Mouse (Mus musculus) thymus, adult 2 months (tissue): ENCODE measurements around the gene Ppp3ca. TPM values are rescaled to one million over a fixed set of nuclear protein-coding genes. Genes with fewer than 3 reads are reported as not detected.

Source experiments
- DNase-seq: peaks from one replicate; pipeline ENCODE4 v3.0.0; 2021
- H3K27ac ChIP-seq: fragments of 200-500 bp; 2 replicates; pipeline ENCODE4 v1.5.1; 2012; ENCODE audit warnings: low read length, control low read depth; ENCODE audit not compliant: control insufficient read depth, insufficient read depth
- H3K27me3 ChIP-seq: fragments of 200-500 bp; 2 replicates; pipeline ENCODE4 v1.6.1; 2012; ENCODE audit warnings: mild to moderate bottlenecking, low read length, moderate library complexity, mixed read lengths; ENCODE audit not compliant: control insufficient read depth, insufficient read depth
- H3K36me3 ChIP-seq: fragments of 200-500 bp; 2 replicates; pipeline ENCODE4 v1.6.1; 2012; ENCODE audit warnings: mild to moderate bottlenecking, low read length, moderate library complexity; ENCODE audit not compliant: control insufficient read depth, insufficient read depth
- H3K4me1 ChIP-seq: fragments of 200-500 bp; replicated peaks from 2 replicates; pipeline ENCODE4 v1.6.1; 2012; ENCODE audit warnings: low read length; ENCODE audit not compliant: control insufficient read depth, insufficient read depth
- H3K4me3 ChIP-seq: fragments of 200-500 bp; 2 replicates; pipeline ENCODE4 v1.5.1; 2012; ENCODE audit warnings: mild to moderate bottlenecking, low read length, control low read depth, moderate library complexity; ENCODE audit not compliant: control insufficient read depth, insufficient read depth
- CTCF ChIP-seq: fragments of 200-500 bp; IDR thresholded peaks from 2 replicates; pipeline ENCODE4 v1.5.1; 2012; ENCODE audit warnings: mild to moderate bottlenecking, control low read depth, low read length, moderate library complexity, borderline replicate concordance; ENCODE audit not compliant: control insufficient read depth, poor library complexity, insufficient read depth; ENCODE audit errors: extremely low read depth
- POLR2A ChIP-seq: fragments of 200-500 bp; IDR thresholded peaks from 2 replicates; pipeline ENCODE4 v1.6.1; 2012; ENCODE audit warnings: mild to moderate bottlenecking, low read length, control low read depth, moderate library complexity; ENCODE audit not compliant: control insufficient read depth, poor library complexity, insufficient read depth; ENCODE audit errors: extremely low read depth
- WGBS: fragments of 180-500 bp; shearing (Covaris S2); methylation state at CpG from one replicate; pipeline ENCODE4 v1.1.7; 2018; 5-methylcytosine and 5-hydroxymethylcytosine counted together
- polyA plus RNA-seq: library from polyadenylated mRNA; depleted of rRNA; stranded (reverse); fragments of >200 nt; gene quantifications from 2 replicates; pipeline ENCODE4 v1.2.3, GENCODE M21; 2012

The Ppp3ca gene
- polyA plus RNA-seq, 1 experiment, result 5.6 TPM

GRCm38 (mm10) chr3:136818997-136819396 is 149.1 kb downstream of the Ppp3ca start:
- no peaks in the 10 kb centered on the region for H3K36me3 ChIP-seq
- H3K27ac ChIP-seq, result no peak overlapping the region
- H3K27me3 ChIP-seq, result no peaks in the 10 kb centered on the region
- TF ChIP-seq POLR2A, result no peak
- TF ChIP-seq CTCF, result no peak
- H3K4me1 ChIP-seq, result no peaks in the 10 kb centered on the region
- 91% methylated on average over 5 of the region's 5 CpGs for WGBS
- DNase-seq, result no peak
- H3K4me3 ChIP-seq, result no peak overlapping the region

DNA sequence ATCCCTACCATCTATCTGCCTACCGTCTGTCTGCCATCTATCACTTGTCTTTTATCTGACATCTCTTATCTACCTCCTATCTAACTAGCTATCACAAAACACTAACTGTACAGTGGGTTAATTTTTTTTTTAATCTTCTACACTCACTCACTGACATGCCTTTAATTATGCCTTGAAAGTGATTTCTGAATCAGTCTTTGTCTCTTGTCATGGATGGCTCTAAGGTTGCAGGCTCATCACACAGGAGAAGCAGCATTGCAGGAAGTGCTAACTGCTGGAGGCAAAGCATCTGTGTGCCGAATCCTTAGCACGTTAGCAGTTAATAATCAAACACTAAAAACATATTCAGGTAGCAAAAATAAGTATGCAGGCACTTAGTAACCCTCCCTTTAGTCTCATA is 151.1 kb downstream of the Ppp3ca start:
- no peak for DNase-seq
- H3K36me3 ChIP-seq, result no peaks in the 10 kb centered on the region
- H3K4me1 ChIP-seq, result no peaks in the 10 kb centered on the region
- no peak overlapping the region for H3K27ac ChIP-seq
- H3K27me3 ChIP-seq, result no peaks in the 10 kb centered on the region
- WGBS, result 76% methylated on average over 3 of the region's 3 CpGs
- no peak overlapping the region for H3K4me3 ChIP-seq
- no peak for TF ChIP-seq CTCF
- no peak for TF ChIP-seq POLR2A

DNA sequence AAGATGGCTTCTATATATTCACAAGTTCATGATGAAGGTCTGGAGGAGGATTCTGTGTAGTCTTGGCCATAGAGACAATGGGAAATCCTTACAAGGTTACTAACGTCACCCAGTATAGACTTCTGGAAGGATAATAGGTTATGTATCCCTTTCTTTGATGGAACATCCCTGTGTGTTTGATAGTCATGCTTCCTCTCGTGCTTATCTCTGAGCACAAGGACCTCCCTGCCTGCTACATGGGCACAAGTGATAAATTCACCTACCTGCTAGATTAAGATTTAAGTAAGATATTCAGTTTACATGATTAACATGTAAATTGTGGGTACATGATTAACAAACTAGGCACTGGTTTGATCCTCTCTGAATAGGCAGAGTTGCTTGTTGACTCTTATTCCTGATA is 152.1 kb downstream of the Ppp3ca start:
- no peaks in the 10 kb centered on the region for H3K36me3 ChIP-seq
- no peak for DNase-seq
- TF ChIP-seq POLR2A, result no peak
- no peak for TF ChIP-seq CTCF
- H3K4me1 ChIP-seq, result no peaks in the 10 kb centered on the region
- no peak overlapping the region for H3K27ac ChIP-seq
- WGBS, result 94% methylated on average over 2 of the region's 2 CpGs
- no peaks in the 10 kb centered on the region for H3K27me3 ChIP-seq
- no peak overlapping the region for H3K4me3 ChIP-seq

DNA sequence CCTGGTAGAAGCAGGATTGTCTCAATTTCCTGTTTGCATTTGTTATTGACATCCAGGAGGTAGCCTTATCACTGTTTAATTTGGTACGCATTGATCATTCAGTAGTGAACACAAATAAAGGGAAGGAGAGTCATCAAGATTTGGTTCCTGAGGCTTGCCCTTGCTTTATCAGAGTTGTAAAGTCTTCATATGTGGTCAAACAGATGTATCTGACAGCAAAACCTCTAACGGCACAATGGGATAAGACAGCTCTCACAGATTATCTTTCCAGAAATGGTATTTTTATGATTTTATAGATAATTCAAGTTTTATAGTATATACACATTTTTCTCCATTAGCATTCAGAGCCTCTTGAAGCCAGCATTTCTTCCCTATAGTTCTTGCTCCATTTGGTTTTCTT is 152.5 kb downstream of the Ppp3ca start:
- 61% methylated on average over 2 of the region's 2 CpGs for WGBS
- TF ChIP-seq CTCF, result no peak
- no peak for TF ChIP-seq POLR2A

DNA sequence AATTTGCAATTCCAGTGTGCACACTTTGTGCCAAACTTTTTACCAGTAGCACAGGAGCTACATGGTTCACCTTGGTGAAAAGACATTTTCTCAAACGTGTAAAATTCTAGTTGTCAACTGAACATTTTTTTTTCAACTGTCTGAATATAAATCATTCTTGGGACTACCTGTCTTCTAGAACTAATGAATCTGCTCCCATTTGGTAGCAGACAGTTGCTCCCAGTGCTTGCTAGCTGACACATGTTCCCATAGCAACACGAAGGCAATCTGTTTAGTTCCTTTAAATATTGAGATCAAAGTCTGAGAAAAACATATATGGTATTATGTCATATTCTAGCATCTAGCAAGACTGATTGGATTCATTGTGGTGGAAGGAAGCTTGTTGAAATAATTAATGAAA is 158.5 kb downstream of the Ppp3ca start:
- H3K4me3 ChIP-seq, result no peak overlapping the region
- H3K36me3 ChIP-seq, result no peaks in the 10 kb centered on the region
- no peak for DNase-seq
- no peaks in the 10 kb centered on the region for H3K27me3 ChIP-seq
- no peak overlapping the region for H3K27ac ChIP-seq
- no peaks in the 10 kb centered on the region for H3K4me1 ChIP-seq
- 81% methylated on average over 2 of the region's 2 CpGs for WGBS
- no peak for TF ChIP-seq CTCF
- no peak for TF ChIP-seq POLR2A

More for the DNA sequence above, 152.5 kb downstream of the Ppp3ca start:
- H3K36me3 ChIP-seq, result no peaks in the 10 kb centered on the region
- no peak for DNase-seq
- H3K4me3 ChIP-seq, result no peak overlapping the region
- no peak overlapping the region for H3K27ac ChIP-seq
- H3K4me1 ChIP-seq, result no peaks in the 10 kb centered on the region
- H3K27me3 ChIP-seq, result no peaks in the 10 kb centered on the region

GRCm38 (mm10) chr3:136829109-136829508 is 159.2 kb downstream of the Ppp3ca start:
- no peak overlapping the region for H3K4me3 ChIP-seq
- WGBS, result 99% methylated on average over 5 of the region's 5 CpGs
- no peak for DNase-seq
- no peak for TF ChIP-seq POLR2A
- TF ChIP-seq CTCF, result no peak
- no peak overlapping the region for H3K27ac ChIP-seq
- no peaks in the 10 kb centered on the region for H3K36me3 ChIP-seq
- H3K27me3 ChIP-seq, result no peaks in the 10 kb centered on the region
- 0 out of 2 replicates have a peak, but pooled peaks cover 3% of the 10 kb centered on the region for H3K4me1 ChIP-seq

GRCm38 (mm10) chr3:136830687-136831220 is 160.8 kb downstream of the Ppp3ca start:
- H3K36me3 ChIP-seq, result no peaks in the 10 kb centered on the region
- H3K4me1 ChIP-seq, result 0 out of 2 replicates have a peak, but pooled peaks cover 3% of the 10 kb centered on the region
- no peak overlapping the region for H3K4me3 ChIP-seq
- TF ChIP-seq POLR2A (no peak), CTCF (no peak)
- 90% methylated on average over 12 of the region's 12 CpGs for WGBS
- no peaks in the 10 kb centered on the region for H3K27me3 ChIP-seq
- H3K27ac ChIP-seq, result no peak overlapping the region
- no peak for DNase-seq
